Mouse (Mus musculus) forebrain, embryonic 14.5 days (tissue): ENCODE measurements around the gene Myh11. TPM values are rescaled to one million over a fixed set of nuclear protein-coding genes. Genes with fewer than 3 reads are reported as not detected.

ENCODE experiments used
- ATAC-seq: fragments of 200-750 bp; cut with Nextera tagmentation; 2 replicates; pipeline ENCODE4 v1.8.0; 2017; ENCODE audit warnings: mild to moderate bottlenecking, moderate library complexity
- DNase-seq: peaks from one replicate; pipeline ENCODE4 v3.0.0-alpha.2; 2015; ENCODE audit warnings: low spot score
- H3K27ac ChIP-seq: fragments of 300-500 bp; sonication (generic); 2 replicates; pipeline ENCODE4 v1.5.1; 2014; ENCODE audit warnings: low read depth, mild to moderate bottlenecking, control low read depth, low read length, moderate library complexity
- H3K27me3 ChIP-seq: fragments of 300-500 bp; sonication (generic); replicated peaks from 2 replicates; pipeline ENCODE4 v1.6.1; 2014; ENCODE audit warnings: low read length, control low read depth, mixed read lengths; ENCODE audit not compliant: control insufficient read depth, insufficient read depth
- H3K36me3 ChIP-seq: fragments of 300-500 bp; sonication (generic); 2 replicates; pipeline ENCODE4 v1.6.1; 2014; ENCODE audit warnings: low read length, control low read depth; ENCODE audit not compliant: control insufficient read depth, insufficient read depth
- H3K4me1 ChIP-seq: fragments of 300-500 bp; sonication (generic); 2 replicates; pipeline ENCODE4 v1.6.1; 2014; ENCODE audit warnings: antibody characterized with exemption, low read length, control low read depth; ENCODE audit not compliant: control insufficient read depth, insufficient read depth
- H3K4me2 ChIP-seq: fragments of 300-500 bp; sonication (generic); 2 replicates; pipeline ENCODE4 v1.6.1; 2014; ENCODE audit warnings: mild to moderate bottlenecking, control low read depth, low read length
- H3K4me3 ChIP-seq: fragments of 300-500 bp; sonication (generic); 2 replicates; pipeline ENCODE4 v1.5.1; 2014; ENCODE audit warnings: low read depth, low read length, control low read depth
- H3K9ac ChIP-seq: fragments of 300-500 bp; sonication (generic); 2 replicates; pipeline ENCODE4 v1.6.1; 2014; ENCODE audit warnings: mild to moderate bottlenecking, low read length, control low read depth, moderate library complexity
- H3K9me3 ChIP-seq: fragments of 300-500 bp; sonication (generic); replicated peaks from 2 replicates; pipeline ENCODE4 v1.6.1; 2016; ENCODE audit warnings: low read length, control low read depth, mixed read lengths; ENCODE audit not compliant: control insufficient read depth
- WGBS: fragments of 180-500 bp; shearing (Covaris S2); extraction: QIAGEN DNeasy Blood & Tissue Kit; methylation state at CpG from one replicate; pipeline ENCODE4 v1.1.7; 2014; 5-methylcytosine and 5-hydroxymethylcytosine counted together
- polyA plus RNA-seq: library from polyadenylated mRNA; unstranded; fragments of >200 nt; fragmentation: Nextera tagmentation; extraction: Ambion mirVana; gene quantifications from 2 replicates; pipeline ENCODE4 v1.2.1, GENCODE M21; 2014

Gene Myh11
- 0.28 and 0.40 TPM in 2 replicates for polyA plus RNA-seq

DNA sequence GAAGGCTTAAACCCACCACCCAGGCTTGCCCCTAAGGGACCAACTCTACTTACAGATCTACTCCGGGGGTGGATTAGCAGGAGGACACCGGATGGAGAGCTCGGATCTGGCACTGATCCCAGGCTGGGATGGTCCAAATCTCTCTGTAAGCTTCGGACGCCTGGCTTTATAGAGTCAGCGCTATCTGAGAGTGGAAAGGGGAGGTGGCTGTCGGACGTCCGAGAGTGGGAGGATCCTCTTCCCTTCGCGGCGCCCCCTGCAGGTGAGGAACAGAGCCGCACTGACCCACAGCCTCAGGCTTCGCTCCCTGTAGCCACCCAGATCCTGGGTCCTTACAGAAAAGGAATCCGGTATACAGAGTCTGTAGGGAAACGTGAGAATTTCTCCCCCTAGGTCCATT, at the start of gene Myh11:
Myh11 (minus strand) TSS at position 150 of the 400 bp plus-strand sequence.
- H3K4me1 ChIP-seq, result 0 out of 2 replicates have a peak, but pooled peaks cover 11% of the 10 kb centered on the region
- no peaks in the 10 kb centered on the region for H3K9me3 ChIP-seq
- no peaks in the 10 kb centered on the region for H3K27me3 ChIP-seq
- peak within 1 kb of the TSS; percentile 9 for H3K4me3 ChIP-seq
- H3K36me3 ChIP-seq, result no peaks in the 10 kb centered on the region
- WGBS, result 6% methylated on average over 16 of the region's 16 CpGs
- H3K9ac ChIP-seq, result peak within 1 kb of the TSS; percentile 10; the same call in 1 of the 2 replicates
- DNase-seq (peak; percentile 45), ATAC-seq (peak; percentile 59)
- no peak within 1 kb of the TSS for H3K27ac ChIP-seq
- peak within 1 kb of the TSS; percentile 49 for H3K4me2 ChIP-seq

DNA sequence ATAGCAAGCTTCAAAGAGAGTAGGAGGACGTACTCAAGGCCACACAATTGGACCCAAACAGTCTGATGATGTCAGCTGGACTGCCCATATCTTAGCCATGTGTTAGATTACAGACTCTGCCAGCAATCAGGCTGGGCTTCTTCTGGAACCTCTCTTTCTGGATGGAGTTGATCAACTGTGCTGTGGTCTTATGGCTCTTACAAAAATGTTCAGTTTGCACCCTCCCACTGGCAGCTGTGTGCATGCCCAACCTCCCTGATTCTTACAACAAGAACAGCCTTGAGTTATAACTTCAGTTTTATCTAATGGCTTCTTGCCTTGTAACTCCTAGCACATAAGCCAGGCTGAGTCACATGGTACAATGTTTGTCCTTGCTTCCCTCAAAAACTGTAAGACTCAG, 37.0 kb upstream of the Myh11 start:
- Histone ChIP-seq H3K27me3 (no peaks in the 10 kb centered on the region), H3K36me3 (no peaks in the 10 kb centered on the region), H3K4me3 (no peak overlapping the region), H3K4me1 (no peaks in the 10 kb centered on the region), H3K27ac (no peak overlapping the region), H3K9ac (no peak overlapping the region), H3K4me2 (no peak overlapping the region), H3K9me3 (no peaks in the 10 kb centered on the region)
- 61% methylated on average over 1 of the region's 1 CpGs for WGBS
- DNase-seq (no peak), ATAC-seq (no peak)

DNA sequence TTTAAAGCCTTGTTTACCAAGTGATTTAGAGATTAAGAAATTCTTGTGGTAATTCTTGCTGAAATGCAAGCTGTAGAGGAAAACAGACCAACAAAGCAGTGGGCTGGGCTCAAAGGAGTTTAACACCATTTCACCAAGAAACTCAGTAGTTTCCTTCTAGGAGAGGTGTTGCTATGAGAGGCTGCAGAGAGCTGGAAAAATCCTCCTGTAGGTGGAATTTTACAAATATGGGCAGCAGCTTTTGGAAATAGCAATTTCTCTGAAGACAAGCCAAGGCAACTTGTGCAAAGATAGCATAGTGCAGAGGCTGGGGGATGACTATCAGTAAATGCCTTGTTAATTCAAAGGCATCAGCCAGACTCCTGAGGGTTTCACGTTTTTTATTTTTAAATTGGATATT, 29.3 kb upstream of the Myh11 start:
- Histone ChIP-seq H3K4me3 (no peak overlapping the region), H3K36me3 (no peaks in the 10 kb centered on the region), H3K4me2 (no peak overlapping the region), H3K9me3 (no peaks in the 10 kb centered on the region), H3K27ac (no peak overlapping the region), H3K4me1 (peaks cover 10% of the 10 kb centered on the region), H3K9ac (no peak overlapping the region), H3K27me3 (no peaks in the 10 kb centered on the region)
- DNase-seq (no peak), ATAC-seq (no peak)
- WGBS, result 58% methylated on average over 1 of the region's 1 CpGs

DNA sequence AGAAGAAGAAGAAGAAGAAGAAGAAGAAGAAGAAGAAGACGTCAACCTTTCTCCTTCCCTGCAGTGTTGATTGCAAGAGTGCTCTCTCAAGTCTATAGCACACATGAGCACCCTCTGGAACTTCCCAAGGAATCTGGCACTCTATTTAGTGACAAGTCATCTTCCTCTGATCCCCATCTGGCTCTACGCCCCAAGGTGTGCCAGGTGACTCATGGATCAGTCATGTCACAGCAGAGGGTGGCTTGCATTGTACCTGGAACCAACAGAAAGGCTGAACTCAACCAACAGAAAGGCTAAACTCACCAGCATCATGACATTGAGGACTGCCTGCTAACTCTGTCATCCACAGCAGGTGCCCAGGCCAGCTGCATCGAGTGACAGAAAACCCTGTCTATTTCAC, 28.5 kb upstream of the Myh11 start:
- no peak for DNase-seq
- no peak for ATAC-seq
- Histone ChIP-seq H3K9ac (no peak overlapping the region), H3K4me1 (peaks cover 10% of the 10 kb centered on the region), H3K27ac (no peak overlapping the region), H3K27me3 (no peaks in the 10 kb centered on the region), H3K9me3 (no peaks in the 10 kb centered on the region), H3K36me3 (no peaks in the 10 kb centered on the region), H3K4me3 (no peak overlapping the region), H3K4me2 (no peak overlapping the region)
- 92% methylated on average over 3 of the region's 3 CpGs for WGBS

DNA sequence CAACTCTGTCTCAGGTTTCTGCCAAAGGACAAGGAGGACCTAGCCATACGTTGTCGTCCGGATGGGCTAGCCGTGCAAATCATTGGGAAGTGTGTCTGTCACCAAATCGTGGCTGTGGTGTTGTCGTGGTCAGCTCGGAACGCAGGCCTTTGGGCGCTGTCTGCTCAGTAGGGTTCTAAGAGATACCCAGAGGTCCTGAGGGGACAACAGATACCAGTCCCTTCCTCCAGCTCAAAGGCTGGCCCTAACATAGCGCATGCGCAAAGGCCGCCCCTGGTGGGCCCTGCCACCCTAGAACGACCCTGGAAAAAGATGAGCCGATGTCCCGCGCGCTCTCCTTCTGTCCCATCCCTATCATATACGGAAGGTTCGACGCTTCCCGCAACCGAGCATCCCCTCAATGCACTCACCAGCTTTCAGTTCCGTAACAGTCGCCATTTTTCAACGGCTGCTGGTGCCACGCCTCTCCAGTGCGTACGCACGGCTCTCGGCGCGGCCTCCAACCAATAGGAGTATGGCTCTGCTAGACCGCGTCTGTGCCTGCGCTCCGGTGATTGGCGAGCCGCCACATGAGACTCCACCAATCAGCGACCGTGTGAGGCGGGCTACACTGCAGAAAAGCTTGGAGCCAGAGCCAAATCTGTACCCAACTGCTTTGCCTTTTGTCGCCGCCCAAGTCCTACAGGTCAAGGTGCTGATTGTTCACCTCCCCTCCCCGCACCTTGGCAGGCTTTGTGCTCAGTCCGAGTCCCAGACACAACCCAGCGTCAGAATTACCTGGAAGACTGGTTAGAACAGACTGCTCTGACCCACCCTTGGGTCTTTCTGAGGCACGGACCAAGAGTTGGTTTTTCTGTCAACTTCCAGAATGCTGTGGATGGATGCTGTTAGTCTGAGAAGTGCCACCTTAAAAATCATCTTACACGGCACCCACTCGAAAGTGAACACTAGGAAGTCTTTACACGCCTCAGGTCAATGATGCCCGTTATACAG, 26.0 kb upstream of the Myh11 start, which contains the start of gene Fopnl:
Fopnl (minus strand) TSS at position 522 of the 993 bp plus-strand sequence.
- peak; percentile 99 for DNase-seq
- peak within 1 kb of the TSS; percentile 79 for H3K9ac ChIP-seq

DNA sequence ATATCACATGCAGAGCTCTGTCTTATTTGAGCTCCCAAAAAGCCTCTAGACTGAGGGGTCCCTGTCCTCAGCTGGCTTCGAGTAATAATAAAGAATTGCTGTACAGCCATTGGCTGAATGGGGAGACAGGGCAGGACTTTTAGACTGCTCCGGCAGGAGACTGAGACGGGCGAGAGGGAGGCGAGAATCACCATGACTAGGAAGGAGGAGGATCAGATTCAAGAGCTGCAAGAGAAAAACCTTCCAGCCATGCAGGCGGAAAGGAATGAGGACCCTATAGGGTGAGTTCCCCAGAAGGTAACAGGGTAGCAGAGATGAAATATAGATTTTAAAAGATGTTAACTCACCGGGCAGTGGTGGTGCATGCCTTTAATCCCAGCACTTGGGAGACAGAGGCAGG, 21.7 kb upstream of the Myh11 start:
- H3K9ac ChIP-seq, result no peak overlapping the region
- no peak for ATAC-seq
- H3K36me3 ChIP-seq, result peaks cover 50% of the 10 kb centered on the region
- no peaks in the 10 kb centered on the region for H3K27me3 ChIP-seq
- H3K27ac ChIP-seq, result no peak overlapping the region
- H3K4me1 ChIP-seq, result peaks cover 10% of the 10 kb centered on the region
- DNase-seq, result no peak
- no peaks in the 10 kb centered on the region for H3K9me3 ChIP-seq
- WGBS, result 93% methylated on average over 7 of the region's 7 CpGs
- no peak overlapping the region for H3K4me2 ChIP-seq
- H3K4me3 ChIP-seq, result no peak overlapping the region

More for the DNA sequence above, 26.0 kb upstream of the Myh11 start, which contains the start of gene Fopnl:
- H3K27ac ChIP-seq, result peak within 1 kb of the TSS; percentile 79
- H3K4me2 ChIP-seq, result peak within 1 kb of the TSS; percentile 69
- H3K4me3 ChIP-seq, result peak within 1 kb of the TSS; percentile 73
- no peaks in the 10 kb centered on the region for H3K9me3 ChIP-seq
- H3K4me1 ChIP-seq, result peaks cover 10% of the 10 kb centered on the region
- WGBS, result 4% methylated on average over 51 of the region's 51 CpGs
- peak; percentile 100 for ATAC-seq
- H3K36me3 ChIP-seq, result peaks cover 20% of the 10 kb centered on the region
- no peaks in the 10 kb centered on the region for H3K27me3 ChIP-seq

DNA sequence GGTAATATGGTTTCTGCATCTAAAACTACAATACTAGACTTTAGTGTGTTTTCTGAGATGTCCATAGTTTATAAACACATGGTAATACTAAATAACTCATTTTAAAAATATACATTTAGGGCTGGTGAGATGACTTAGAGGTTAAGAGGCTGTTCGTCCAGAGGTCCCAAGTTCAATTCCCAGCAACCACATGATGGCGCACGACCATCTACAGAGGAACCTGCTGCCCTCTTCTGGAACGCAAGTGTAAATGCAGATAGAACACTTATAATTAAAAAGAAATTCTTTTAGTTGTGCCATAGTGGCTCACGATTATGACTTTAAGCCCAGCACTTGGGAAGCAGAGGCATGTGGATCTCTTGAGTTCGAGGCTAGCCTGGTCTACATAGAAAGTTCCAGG, 20.2 kb upstream of the Myh11 start:
- Histone ChIP-seq H3K4me1 (peaks cover 9% of the 10 kb centered on the region), H3K4me2 (no peak overlapping the region), H3K9me3 (no peaks in the 10 kb centered on the region), H3K4me3 (no peak overlapping the region), H3K27ac (no peak overlapping the region), H3K9ac (no peak overlapping the region), H3K36me3 (peaks cover 65% of the 10 kb centered on the region), H3K27me3 (no peaks in the 10 kb centered on the region)
- WGBS, result 49% methylated on average over 6 of the region's 6 CpGs
- DNase-seq (peak; percentile 38), ATAC-seq (no peak)

DNA sequence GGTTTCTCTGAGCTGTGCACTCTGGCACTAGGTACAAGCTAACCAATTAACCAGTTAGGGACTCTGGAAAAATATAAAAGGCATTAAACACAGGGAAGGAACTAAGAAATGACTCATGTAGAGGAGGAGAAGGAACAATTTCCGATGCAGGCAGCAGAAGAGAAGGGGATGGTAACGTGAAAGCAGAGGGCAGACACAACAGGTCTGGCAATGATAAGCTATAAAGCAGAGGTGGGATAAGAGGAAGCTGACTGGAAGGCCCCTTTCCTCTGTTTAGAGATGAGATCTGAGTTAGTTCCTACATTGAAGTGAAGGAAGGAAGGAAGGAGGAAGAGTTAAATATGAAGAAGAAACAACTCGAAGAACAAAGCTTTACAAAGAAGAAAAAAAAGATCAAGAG, 18.7 kb upstream of the Myh11 start:
- H3K9me3 ChIP-seq, result no peaks in the 10 kb centered on the region
- H3K4me3 ChIP-seq, result no peak overlapping the region
- no peak overlapping the region for H3K4me2 ChIP-seq
- H3K9ac ChIP-seq, result no peak overlapping the region
- no peak overlapping the region for H3K27ac ChIP-seq
- WGBS, result 88% methylated on average over 3 of the region's 3 CpGs
- H3K27me3 ChIP-seq, result no peaks in the 10 kb centered on the region
- no peaks in the 10 kb centered on the region for H3K4me1 ChIP-seq
- H3K36me3 ChIP-seq, result peaks cover 73% of the 10 kb centered on the region
- ATAC-seq (no peak), DNase-seq (no peak)
